Mouse (Mus musculus) myocyte (in vitro differentiated cells): ENCODE data around the gene Rcc2. TPM values are rescaled to one million over a fixed set of nuclear protein-coding genes. Genes with fewer than 3 reads are reported as not detected.

ENCODE experiments used
- H3K27me3 ChIP-seq: one replicate; pipeline ENCODE4 v1.6.1; 2011; ENCODE audit not compliant: control insufficient read depth, insufficient read depth, insufficient read length
- H3K36me3 ChIP-seq: one replicate; pipeline ENCODE4 v1.6.1; 2011; ENCODE audit not compliant: control insufficient read depth, insufficient read depth
- H3K4me2 ChIP-seq: one replicate; pipeline ENCODE4 v1.6.1; 2011; ENCODE audit warnings: low read depth, control low read depth
- H3K4me3 ChIP-seq: one replicate; pipeline ENCODE4 v1.5.1; 2011; ENCODE audit warnings: mild to moderate bottlenecking, control low read depth, moderate library complexity
- H3K79me2 ChIP-seq: one replicate; pipeline ENCODE4 v1.6.1; 2011; ENCODE audit not compliant: control insufficient read depth, insufficient read depth
- H3ac ChIP-seq: one replicate; pipeline ENCODE4 v1.6.1; 2011; ENCODE audit not compliant: control insufficient read depth, insufficient read length
- CEBPB ChIP-seq: IDR thresholded peaks from 2 replicates; pipeline ENCODE4 v1.6.1; 2011; ENCODE audit warnings: mild to moderate bottlenecking, moderate library complexity; ENCODE audit not compliant: poor library complexity, insufficient read depth, severe bottlenecking
- E2F4 ChIP-seq: IDR thresholded peaks from one replicate; pipeline ENCODE4 v1.6.1; 2011; ENCODE audit warnings: mild to moderate bottlenecking, control low read depth, moderate library complexity; ENCODE audit not compliant: insufficient read depth
- MAX ChIP-seq: IDR thresholded peaks from one replicate; pipeline ENCODE4 v1.6.1; 2011; ENCODE audit warnings: low read depth, mild to moderate bottlenecking, control low read depth
- MYOD1 ChIP-seq, 3 experiments: IDR thresholded peaks; one replicate each; pipeline ENCODE4 v1.6.1; 2011; ENCODE audit warnings: control low read depth in 2 of 3, low read depth in 2 of 3, mild to moderate bottlenecking in 2 of 3, moderate library complexity in 1 of 3; ENCODE audit not compliant: insufficient read length in 2 of 3, control insufficient read depth in 1 of 3
- MYOG ChIP-seq, 3 experiments: IDR thresholded peaks; one replicate each; pipeline ENCODE4 v1.6.1; 2011; ENCODE audit warnings: control low read depth in 2 of 3, low read depth in 2 of 3, mild to moderate bottlenecking in 2 of 3; ENCODE audit not compliant: insufficient read length in 2 of 3, control insufficient read depth in 1 of 3, insufficient read depth in 1 of 3
- POLR2A ChIP-seq: IDR thresholded peaks from one replicate; pipeline ENCODE4 v1.6.1; 2011; ENCODE audit warnings: low read depth, mild to moderate bottlenecking, control low read depth, moderate library complexity; ENCODE audit not compliant: insufficient read length
- POLR2AphosphoS2 ChIP-seq: IDR thresholded peaks from one replicate; pipeline ENCODE4 v1.6.1; 2011; ENCODE audit warnings: low read depth, control low read depth; ENCODE audit not compliant: insufficient read length
- REST ChIP-seq: IDR thresholded peaks from one replicate; pipeline ENCODE4 v1.6.1; 2011; ENCODE audit warnings: mild to moderate bottlenecking, control low read depth, moderate library complexity; ENCODE audit not compliant: insufficient read depth, insufficient read length
- SRF ChIP-seq: IDR thresholded peaks from one replicate; pipeline ENCODE4 v1.6.1; 2011; ENCODE audit warnings: low read depth; ENCODE audit not compliant: control insufficient read depth, insufficient read length
- TCF12 ChIP-seq: IDR thresholded peaks from one replicate; pipeline ENCODE4 v1.6.1; 2011; ENCODE audit warnings: mild to moderate bottlenecking, control low read depth; ENCODE audit not compliant: poor library complexity, insufficient read depth, severe bottlenecking
- TCF3 ChIP-seq: IDR thresholded peaks from one replicate; pipeline ENCODE4 v1.6.1; 2011; ENCODE audit warnings: low read depth, control low read depth; ENCODE audit not compliant: insufficient read length
- USF1 ChIP-seq: IDR thresholded peaks from one replicate; pipeline ENCODE4 v1.6.1; 2011; ENCODE audit warnings: low read depth, mild to moderate bottlenecking, control low read depth, moderate library complexity
- polyA plus RNA-seq: library from polyadenylated mRNA; unstranded; fragments of >200 nt; fragmentation: generic; extraction: Trizol; gene quantifications from one replicate; pipeline ENCODE4 v1.2.1, GENCODE M21; 2012; ENCODE audit warnings: missing spikeins

Gene Rcc2
- polyA plus RNA-seq, 1 experiment, result 167 TPM

DNA sequence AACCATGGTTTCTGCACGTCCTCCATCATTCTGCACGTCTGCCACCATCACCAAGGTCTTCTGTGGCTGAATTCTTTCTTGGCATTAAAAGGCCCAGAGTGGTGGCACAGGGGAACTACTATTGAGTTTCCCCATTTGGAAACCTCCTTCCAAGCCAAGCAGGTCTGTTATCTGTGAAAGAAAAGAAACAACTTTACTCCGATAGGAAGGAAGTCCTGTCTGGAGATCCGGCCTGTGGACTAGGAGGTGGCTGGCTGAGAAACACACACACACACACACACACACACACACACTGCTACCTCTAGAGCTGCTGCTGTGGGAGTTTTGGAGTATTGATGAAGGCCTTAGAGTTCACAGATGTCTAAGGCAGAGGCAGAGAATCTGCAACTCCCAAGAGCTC, 6.8 kb upstream of the Rcc2 start:
- no peak overlapping the region for H3K4me2 ChIP-seq
- no peaks in the 10 kb centered on the region for H3K36me3 ChIP-seq
- H3K27me3 ChIP-seq, result no peaks in the 10 kb centered on the region
- no peak overlapping the region for H3ac ChIP-seq
- no peak overlapping the region for H3K4me3 ChIP-seq
- H3K79me2 ChIP-seq, result no peaks in the 10 kb centered on the region
- no peak for TF ChIP-seq REST
- no peak for TF ChIP-seq TCF12
- no peak for TF ChIP-seq MYOD1 (IDR thresholded peaks at IDR 0.05; ENCODE audit: control insufficient read depth in 1 of 3, insufficient read length in 2 of 3, low read depth in 2 of 3)

DNA sequence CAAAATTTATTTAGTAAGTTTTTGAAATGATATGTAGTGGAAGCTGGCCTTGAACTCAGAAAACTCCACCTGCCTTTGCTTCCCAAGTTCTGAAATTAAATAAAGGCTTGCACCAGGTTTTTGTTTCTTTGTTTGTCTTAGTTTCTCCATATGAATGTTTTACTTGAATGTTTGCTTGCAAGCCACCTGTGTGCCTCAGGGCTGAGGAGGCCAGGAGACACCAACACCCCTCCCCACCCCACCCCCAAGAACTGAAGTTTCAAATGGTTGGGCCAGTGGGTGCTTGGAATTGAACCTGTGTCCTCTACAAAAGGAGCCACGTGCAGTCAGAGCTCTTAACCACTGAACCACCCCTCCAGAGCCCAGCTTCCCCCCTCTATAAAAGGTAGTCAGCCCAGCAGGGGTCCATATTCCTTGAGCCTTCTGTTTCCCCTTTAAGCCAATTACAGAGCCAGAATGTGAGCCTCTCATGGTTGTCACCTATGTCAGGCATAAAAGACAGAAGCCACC, 5.7 kb upstream of the Rcc2 start:
- TF ChIP-seq MAX (no peak), TCF3 (no peak), E2F4 (no peak), TCF12 (no peak), SRF (no peak), USF1 (no peak), CEBPB (no peak), POLR2A (no peak), POLR2AphosphoS2 (no peak), REST (no peak)
- Histone ChIP-seq H3K27me3 (no peaks in the 10 kb centered on the region), H3K79me2 (no peaks in the 10 kb centered on the region), H3K4me2 (no peak overlapping the region), H3K4me3 (no peak overlapping the region), H3K36me3 (no peaks in the 10 kb centered on the region), H3ac (no peak overlapping the region)

DNA sequence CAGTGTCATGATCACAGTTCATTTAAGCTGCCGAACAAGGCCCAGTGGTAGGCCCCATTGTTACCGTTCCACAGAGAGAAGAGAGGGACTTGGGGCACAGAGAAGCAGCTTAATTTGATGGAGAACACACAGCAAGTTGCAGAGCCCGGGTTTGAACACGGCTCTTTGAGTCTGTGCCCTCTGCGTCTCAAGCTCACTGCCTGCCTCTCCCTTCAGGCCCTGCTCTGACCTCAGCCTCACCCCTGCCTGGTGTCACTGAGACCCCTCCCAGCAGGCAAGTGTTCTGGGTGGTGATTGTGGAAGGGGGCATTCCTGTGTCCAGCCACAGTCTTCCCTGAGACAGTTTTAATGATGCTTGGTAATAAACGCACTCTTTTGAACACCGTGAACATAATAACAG, 5.2 kb upstream of the Rcc2 start:
- no peaks in the 10 kb centered on the region for H3K27me3 ChIP-seq
- H3K4me3 ChIP-seq, result no peak overlapping the region
- no peak overlapping the region for H3ac ChIP-seq
- no peaks in the 10 kb centered on the region for H3K79me2 ChIP-seq
- H3K4me2 ChIP-seq, result no peak overlapping the region
- no peaks in the 10 kb centered on the region for H3K36me3 ChIP-seq
- TF ChIP-seq SRF (no peak), MYOG (IDR thresholded peaks at IDR 0.05; ENCODE audit: control insufficient read depth in 1 of 3, insufficient read depth in 1 of 3, insufficient read length in 2 of 3, low read depth in 2 of 3) (no peak), POLR2A (no peak), TCF3 (no peak)

DNA sequence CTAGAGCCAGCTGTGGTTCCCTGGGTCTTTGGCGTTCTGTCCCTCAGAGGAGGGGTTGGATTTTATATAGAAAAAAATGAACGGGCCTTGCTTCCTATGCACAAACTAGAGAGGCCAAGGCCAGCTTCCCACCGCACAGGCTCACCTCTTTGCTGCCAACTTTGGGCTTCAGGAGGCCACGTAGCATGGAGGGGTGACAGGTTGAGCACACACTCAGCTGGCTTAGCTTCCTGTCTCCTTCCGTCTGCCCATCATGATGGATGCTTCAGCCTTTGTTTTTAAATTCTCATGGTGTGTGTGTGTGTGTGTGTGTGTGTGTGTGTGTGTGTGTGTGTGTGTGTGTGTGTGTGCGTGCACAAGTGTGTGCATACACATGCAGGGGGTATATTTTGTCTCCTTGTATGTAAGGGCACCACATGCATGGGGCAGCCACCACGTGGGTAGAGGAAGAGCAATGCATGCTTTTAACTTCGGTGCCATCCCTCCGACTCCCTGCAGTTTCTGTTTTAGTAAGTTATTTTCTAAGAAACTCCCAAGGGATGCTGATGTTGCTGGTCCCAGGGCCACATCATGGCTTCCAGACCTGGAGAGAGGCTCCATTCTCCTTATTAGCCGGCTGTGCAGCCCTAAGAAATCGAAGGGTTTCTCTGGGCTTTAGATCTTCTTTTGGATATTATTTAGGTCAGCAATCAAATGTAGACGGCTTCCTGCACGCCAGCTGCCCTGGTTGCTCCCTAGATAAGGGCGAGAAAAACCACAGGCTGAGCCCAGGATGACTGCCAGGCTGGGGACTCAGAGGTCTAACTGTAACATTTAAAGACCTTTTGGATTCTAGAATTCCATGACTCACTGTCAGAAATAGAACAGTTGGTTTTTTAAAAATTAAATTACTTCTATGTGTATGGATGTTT, 4.4 kb upstream of the Rcc2 start:
- no peak overlapping the region for H3K4me3 ChIP-seq
- H3K79me2 ChIP-seq, result no peaks in the 10 kb centered on the region
- peak overlapping the region; percentile 77 for H3K4me2 ChIP-seq
- peak; percentile 21 to 73 (median 72) for TF ChIP-seq MYOD1 (IDR thresholded peaks at IDR 0.05; ENCODE audit: control insufficient read depth in 1 of 3, insufficient read length in 2 of 3, low read depth in 2 of 3)
- no peak for TF ChIP-seq REST
- no peak for TF ChIP-seq SRF
- peak in 2 of 3 experiments; percentile 61 to 74 for TF ChIP-seq MYOG (IDR thresholded peaks at IDR 0.05; ENCODE audit: control insufficient read depth in 1 of 3, insufficient read depth in 1 of 3, insufficient read length in 2 of 3, low read depth in 2 of 3)
- no peak for TF ChIP-seq CEBPB
- TF ChIP-seq TCF12, result peak; percentile 32
- no peaks in the 10 kb centered on the region for H3K36me3 ChIP-seq
- no peak overlapping the region for H3ac ChIP-seq
- H3K27me3 ChIP-seq, result no peaks in the 10 kb centered on the region

DNA sequence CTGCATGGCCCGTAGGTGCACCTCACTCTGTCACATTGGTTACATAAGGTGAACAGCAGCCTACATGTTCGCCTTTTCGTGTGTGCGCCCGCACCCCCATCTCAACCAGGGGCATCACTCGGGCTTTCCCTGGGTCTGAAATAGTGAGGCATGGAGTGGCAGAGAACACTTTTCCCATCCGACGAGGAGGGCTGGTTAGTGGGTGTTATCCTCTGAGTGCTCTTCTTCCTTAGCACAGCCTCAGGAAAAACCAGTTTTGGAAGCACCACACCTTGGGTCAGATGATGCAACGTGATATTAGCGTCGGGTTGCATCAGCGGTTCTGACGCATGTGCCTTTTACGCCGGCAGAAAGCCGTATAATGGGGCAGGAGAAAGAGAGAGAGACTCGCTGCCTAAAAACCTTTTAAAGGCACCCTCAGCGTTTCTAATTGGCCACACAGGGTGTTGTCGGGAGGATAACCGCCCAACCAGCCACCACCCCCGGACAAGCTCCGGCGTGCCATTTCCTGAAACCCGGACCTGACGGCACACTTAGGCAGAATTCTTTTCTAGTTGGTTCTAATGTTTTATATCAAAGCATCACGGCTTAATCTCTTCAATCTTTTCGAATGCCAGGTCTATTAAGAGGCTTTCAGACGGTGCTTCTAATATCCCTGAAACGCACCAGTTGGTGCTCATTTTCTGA, 757 bp upstream of the Rcc2 start:
- Histone ChIP-seq H3K36me3 (no peaks in the 10 kb centered on the region), H3K27me3 (no peaks in the 10 kb centered on the region), H3K4me2 (peak overlapping the region; percentile 83), H3K79me2 (peaks cover 18% of the 10 kb centered on the region), H3ac (no peak overlapping the region), H3K4me3 (peak overlapping the region; percentile 51)
- TF ChIP-seq MYOD1 (IDR thresholded peaks at IDR 0.05; ENCODE audit: control insufficient read depth in 1 of 3, insufficient read length in 2 of 3, low read depth in 2 of 3) (no peak), REST (no peak), POLR2AphosphoS2 (peak; percentile 60), SRF (peak; percentile 88), MAX (peak; percentile 82), POLR2A (peak; percentile 64), TCF12 (no peak), CEBPB (peak; percentile 99), E2F4 (no peak), TCF3 (no peak), USF1 (peak; percentile 62), MYOG (IDR thresholded peaks at IDR 0.05; ENCODE audit: control insufficient read depth in 1 of 3, insufficient read depth in 1 of 3, insufficient read length in 2 of 3, low read depth in 2 of 3) (no peak)
